Mouse (Mus musculus): ENCODE data around the gene Emc7.

Gene Emc7

GRCm38 (mm10) chr2:112480669-112481068, 25.9 kb downstream of the Emc7 start, which contains the start of gene Chrm5:
TSS of gene Chrm5 (minus strand) at chr2:112480769.
- no peak for DNase-seq

GRCm38 (mm10) chr2:112481564-112481963, 26.8 kb downstream of the Emc7 start:
- DNase-seq = no peak

- no peak for DNase-seq
These were observed 27.9 kb downstream of the Emc7 start for GRCm38 (mm10) chr2:112482533-112483333.

- DNase-seq = no peak
These were observed 28.5 kb downstream of the Emc7 start for GRCm38 (mm10) chr2:112483334-112483651.

GRCm38 (mm10) chr2:112484886-112485285, 30.1 kb downstream of the Emc7 start:
- DNase-seq = no peak

GRCm38 (mm10) chr2:112490483-112491196, 35.8 kb downstream of the Emc7 start:
- DNase-seq = no peak

- DNase-seq = no peak
These were observed 36.8 kb downstream of the Emc7 start for GRCm38 (mm10) chr2:112491629-112492028.

- DNase-seq = no peak
These were observed 37.6 kb downstream of the Emc7 start for GRCm38 (mm10) chr2:112492431-112492855.

- peak; percentile 78 to 79 for DNase-seq
These were observed 38.2 kb downstream of the Emc7 start, which contains the start of gene Aven for GRCm38 (mm10) chr2:112492856-112493538. TSS of gene Aven (plus strand) at chr2:112492964.

- DNase-seq = no peak
These were observed 38.9 kb downstream of the Emc7 start for GRCm38 (mm10) chr2:112493539-112494260.

- no peak for DNase-seq
These were observed 43.1 kb downstream of the Emc7 start for GRCm38 (mm10) chr2:112497851-112498250.

GRCm38 (mm10) chr2:112501209-112501608, 46.4 kb downstream of the Emc7 start:
- peak; percentile 65 to 70 for DNase-seq

- DNase-seq = no peak
These were observed 49.2 kb downstream of the Emc7 start for GRCm38 (mm10) chr2:112503978-112504377.

- DNase-seq = no peak
These were observed 52.1 kb downstream of the Emc7 start for GRCm38 (mm10) chr2:112506841-112507435.

- no peak for DNase-seq
These were observed 52.6 kb downstream of the Emc7 start for GRCm38 (mm10) chr2:112507444-112507843.

- no peak for DNase-seq
These were observed 55.3 kb downstream of the Emc7 start for GRCm38 (mm10) chr2:112510140-112510539.

- DNase-seq = no peak
These were observed 58.2 kb downstream of the Emc7 start for GRCm38 (mm10) chr2:112513036-112513435.

GRCm38 (mm10) chr2:112516728-112517127, 61.9 kb downstream of the Emc7 start:
- DNase-seq = no peak

GRCm38 (mm10) chr2:112517218-112517617, 62.4 kb downstream of the Emc7 start:
- DNase-seq = no peak

GRCm38 (mm10) chr2:112518541-112518940, 63.7 kb downstream of the Emc7 start:
- DNase-seq = no peak

- DNase-seq = no peak
These were observed 66.0 kb downstream of the Emc7 start for GRCm38 (mm10) chr2:112520526-112521482.

Measured in thymus, postnatal 36 days (tissue).